ENCODE assay signal across 8 mouse cellular contexts in genomic region chr13:67525753-67526410, GRCm38 (mm10). TPM values are rescaled to one million over a fixed set of nuclear protein-coding genes. Genes with fewer than 3 reads are reported as not detected.
DNase-seq lines count a peak whose midpoint lies in the region; ATAC-seq and TF ChIP-seq lines count a peak whose summit lies in the region.

TSS of gene Gm26965 (minus strand) at chr13:67526151.
TSS of gene Zfp87 (minus strand) at chr13:67526177.

- ATAC-seq in heart, embryonic 11.5 days (replicated peaks; ENCODE audit: insufficient number of reproducible peaks, low FRiP score, low TSS enrichment): peak; percentile 99
- peak; percentile 98 for ATAC-seq in kidney, embryonic 16.5 days (ENCODE audit: low FRiP score, low TSS enrichment)

- H3K4me1 ChIP-seq in erythroblast, embryonic 14.5 days (ENCODE audit: control insufficient read depth): peaks cover 26% of the 10 kb centered on the region
- H3K4me1 ChIP-seq in heart, embryonic 11.5 days (ENCODE audit: control insufficient read depth, insufficient read depth, low read length): peaks cover 4% of the 10 kb centered on the region; the same call in 1 of the 2 replicates
- H3K4me1 ChIP-seq in kidney, embryonic 16.5 days (ENCODE audit: insufficient read depth, low read length): peaks cover 12% of the 10 kb centered on the region
- H3K4me1 ChIP-seq in liver, adult 2 months (ENCODE audit: control insufficient read depth, insufficient read depth, low read length): peaks cover 3% of the 10 kb centered on the region

- 0 out of 2 replicates have a peak, but pooled peaks have one; percentile 25 for TF ChIP-seq POLR2A in brain, embryonic 14.5 days (IDR thresholded peaks at IDR 0.05; ENCODE audit: borderline replicate concordance, extremely low read depth, insufficient read depth, insufficient read length, poor library complexity, severe bottlenecking)
- peak; percentile 42; the same call in 1 of the 2 replicates for TF ChIP-seq POLR2A in liver, adult 2 months (IDR thresholded peaks at IDR 0.05; ENCODE audit: extremely low read depth, insufficient read depth, low read length)
- TF ChIP-seq POLR2A in myocyte (IDR thresholded peaks at IDR 0.05; ENCODE audit: insufficient read length, low read depth): peak; percentile 75

- H3K4me3 ChIP-seq in C2C12 (ENCODE audit: insufficient read depth, poor library complexity, severe bottlenecking) (peak within 1 kb of the TSS; percentile 83), myocyte (peak within 1 kb of the TSS; percentile 47)
- peak within 1 kb of the TSS; percentile 98 for H3K4me3 ChIP-seq in erythroblast, embryonic 14.5 days (replicated peaks)
- peak within 1 kb of the TSS; percentile 60 for H3K4me3 ChIP-seq in heart, embryonic 11.5 days (ENCODE audit: low read depth, low read length)
- H3K4me3 ChIP-seq in kidney, embryonic 16.5 days (ENCODE audit: low read length): peak within 1 kb of the TSS; percentile 92
- H3K4me3 ChIP-seq in liver, adult 2 months (ENCODE audit: insufficient read depth, low read depth, low read length): peak within 1 kb of the TSS; percentile 91

- peak within 1 kb of the TSS; percentile 83 for H3K4me2 ChIP-seq in heart, embryonic 11.5 days
- H3K4me2 ChIP-seq in kidney, embryonic 16.5 days (replicated peaks; ENCODE audit: low read depth, low read length): peak within 1 kb of the TSS; percentile 91
- H3K4me2 ChIP-seq in myocyte (ENCODE audit: low read depth): peak within 1 kb of the TSS; percentile 72

- no peaks in the 10 kb centered on the region for H3K9me3 ChIP-seq in erythroblast, embryonic 14.5 days (ENCODE audit: control insufficient read depth, low read length)
- H3K9me3 ChIP-seq in heart, embryonic 11.5 days (replicated peaks; ENCODE audit: control insufficient read depth, low read length): no peaks in the 10 kb centered on the region
- H3K9me3 ChIP-seq in kidney, embryonic 16.5 days (ENCODE audit: low read length): no peaks in the 10 kb centered on the region

- peaks cover 34% of the 10 kb centered on the region for H3K79me3 ChIP-seq in C2C12 (ENCODE audit: low read depth)

- H3ac ChIP-seq in C2C12 (ENCODE audit: control insufficient read depth, insufficient read length, low read depth) (peak within 1 kb of the TSS; percentile 86), myocyte (ENCODE audit: control insufficient read depth, insufficient read length) (peak within 1 kb of the TSS; percentile 36)

- DNase-seq in brain, embryonic 14.5 days (ENCODE audit: low read depth): peak; percentile 98
- DNase-seq in liver, adult 2 months (ENCODE audit: extremely low read depth, low read depth, low spot score): peak; percentile 93
- DNase-seq in splenic B cell, adult 2 months (ENCODE audit: low read depth, low spot score): peak; percentile 96

- H3K36me3 ChIP-seq in C2C12 (ENCODE audit: control insufficient read depth, insufficient read depth): peaks cover 2% of the 10 kb centered on the region
- H3K36me3 ChIP-seq in erythroblast, embryonic 14.5 days (ENCODE audit: control insufficient read depth): peaks cover 3% of the 10 kb centered on the region
- no peaks in the 10 kb centered on the region for H3K36me3 ChIP-seq in heart, embryonic 11.5 days (ENCODE audit: control insufficient read depth, insufficient read depth, low read length)
- peaks cover 2% of the 10 kb centered on the region; the same call in 1 of the 2 replicates for H3K36me3 ChIP-seq in kidney, embryonic 16.5 days (ENCODE audit: insufficient read depth, low read length)
- peaks cover 2% of the 10 kb centered on the region; the same call in 1 of the 2 replicates for H3K36me3 ChIP-seq in liver, adult 2 months (ENCODE audit: control insufficient read depth, insufficient read depth, low read length)
- H3K36me3 ChIP-seq in myocyte (ENCODE audit: control insufficient read depth, insufficient read depth): peaks cover 1% of the 10 kb centered on the region
- no peaks in the 10 kb centered on the region; the same call in 1 of the 2 replicates for H3K36me3 ChIP-seq in splenic B cell, adult 2 months (ENCODE audit: control insufficient read depth, insufficient read depth, low read length, poor library complexity, severe bottlenecking)

- under 1% methylated on average over 27 of the region's 27 CpGs for WGBS in heart, embryonic 11.5 days (ENCODE audit: insufficient replicate concordance)
- under 1% methylated on average over 27 of the region's 27 CpGs for WGBS in kidney, embryonic 16.5 days
- under 1% methylated on average over 27 of the region's 27 CpGs for WGBS in liver, adult 2 months

- peak within 1 kb of the TSS; percentile 6; the same call in 1 of the 2 replicates for H3K27ac ChIP-seq in heart, embryonic 11.5 days (ENCODE audit: low read depth, low read length)
- H3K27ac ChIP-seq in kidney, embryonic 16.5 days (ENCODE audit: low read length): peak within 1 kb of the TSS; percentile 79; the same call in 1 of the 2 replicates
- H3K27ac ChIP-seq in liver, adult 2 months (replicated peaks; ENCODE audit: insufficient read depth, low read depth, low read length): peak within 1 kb of the TSS; percentile 14

- H3K27me3 ChIP-seq in C2C12 (ENCODE audit: control insufficient read depth, insufficient read depth, insufficient read length): no peaks in the 10 kb centered on the region
- H3K27me3 ChIP-seq in erythroblast, embryonic 14.5 days (ENCODE audit: control insufficient read depth): no peaks in the 10 kb centered on the region
- H3K27me3 ChIP-seq in heart, embryonic 11.5 days (ENCODE audit: control insufficient read depth, insufficient read depth, low read length): no peaks in the 10 kb centered on the region
- H3K27me3 ChIP-seq in kidney, embryonic 16.5 days (ENCODE audit: insufficient read depth, low read length): no peaks in the 10 kb centered on the region
- no peaks in the 10 kb centered on the region for H3K27me3 ChIP-seq in liver, adult 2 months (ENCODE audit: control insufficient read depth, insufficient read depth, low read length)
- H3K27me3 ChIP-seq in myocyte (ENCODE audit: control insufficient read depth, insufficient read depth, insufficient read length): no peaks in the 10 kb centered on the region
- no peaks in the 10 kb centered on the region for H3K27me3 ChIP-seq in splenic B cell, adult 2 months (ENCODE audit: control insufficient read depth, insufficient read depth, low read length, poor library complexity, severe bottlenecking)

- H3K79me2 ChIP-seq in C2C12 (ENCODE audit: control insufficient read depth, insufficient read depth) (peaks cover 35% of the 10 kb centered on the region), myocyte (ENCODE audit: control insufficient read depth, insufficient read depth) (peaks cover 29% of the 10 kb centered on the region)
- H3K79me2 ChIP-seq in liver, adult 2 months (ENCODE audit: control insufficient read depth, insufficient read depth, low read length): peaks cover 15% of the 10 kb centered on the region; the same call in 1 of the 2 replicates

- TF ChIP-seq CTCF in C2C12 (IDR thresholded peaks at IDR 0.05; ENCODE audit: control insufficient read depth, insufficient read depth, insufficient read length): no peak
- TF ChIP-seq CTCF in brain, embryonic 14.5 days (IDR thresholded peaks at IDR 0.05; ENCODE audit: borderline replicate concordance, extremely low read depth, insufficient read depth, insufficient read length): no peak
- no peak for TF ChIP-seq CTCF in liver, adult 2 months (IDR thresholded peaks at IDR 0.05; ENCODE audit: low read depth, low read length)

- peak within 1 kb of the TSS; percentile 76 for H3K9ac ChIP-seq in heart, embryonic 11.5 days (ENCODE audit: low read depth, low read length)
- peak within 1 kb of the TSS; percentile 81 for H3K9ac ChIP-seq in kidney, embryonic 16.5 days (replicated peaks; ENCODE audit: low read length)
- H3K9ac ChIP-seq in liver, adult 2 months (ENCODE audit: low read depth, low read length): peak within 1 kb of the TSS; percentile 87

TF ChIP-seq in C2C12, 6 proteins besides CTCF, POLR2A, EP300 and RAD21:
- TF ChIP-seq CEBPB (IDR thresholded peaks at IDR 0.05; ENCODE audit: low read depth) (no peak), USF1 (IDR thresholded peaks at IDR 0.05; ENCODE audit: low read depth) (no peak), FOSL1 (IDR thresholded peaks at IDR 0.05; ENCODE audit: insufficient read depth, low read length, poor library complexity, severe bottlenecking) (no peak), MAX (IDR thresholded peaks at IDR 0.05) (no peak), MYOD1 (IDR thresholded peaks at IDR 0.05; ENCODE audit: control insufficient read depth, insufficient read length, low read depth) (no peak), MYOG (IDR thresholded peaks at IDR 0.05; ENCODE audit: control insufficient read depth, extremely low read depth, insufficient read length) (no peak)

TF ChIP-seq in myocyte, 11 proteins besides CTCF, POLR2A, EP300 and RAD21:
- TF ChIP-seq MYOG (IDR thresholded peaks at IDR 0.05; ENCODE audit: control insufficient read depth in 1 of 3, insufficient read depth in 1 of 3, insufficient read length in 2 of 3, low read depth in 2 of 3) (peak in 1 of 3 experiments; percentile 5), POLR2AphosphoS2 (IDR thresholded peaks at IDR 0.05; ENCODE audit: insufficient read length, low read depth) (peak; percentile 79), USF1 (IDR thresholded peaks at IDR 0.05; ENCODE audit: low read depth) (no peak)

RNA-seq across cellular contexts. Expression of gene Gm26965, which starts in this region (rescaled TPM):
- polyA plus RNA-seq in C2C12 (2012; fragmentation: generic; extraction: Trizol): not detected
- not detected in 2 replicates for polyA plus RNA-seq in brain, embryonic 14.5 days (2012; rRNA removed)
- not detected in 2 replicates for polyA plus RNA-seq in erythroblast, embryonic 14.5 days (2012)
- not detected in 2 replicates for polyA plus RNA-seq in heart, embryonic 11.5 days (2014; fragmentation: Nextera tagmentation; extraction: Ambion mirVana)
- polyA plus RNA-seq in kidney, embryonic 16.5 days (2015; fragmentation: Nextera tagmentation; extraction: Ambion mirVana): not detected in 2 replicates
- total RNA-seq in liver, adult 2 months (2014; rRNA removed): 0.07 TPM in 1 of 2 replicates, not detected in the other
- not detected in 2 replicates for polyA plus RNA-seq in liver, adult 2 months (2012; rRNA removed)
- polyA plus RNA-seq in myocyte (2012; fragmentation: generic; extraction: Trizol): not detected

RNA-seq across cellular contexts. Expression of gene Zfp87, which starts in this region (rescaled TPM):
- polyA plus RNA-seq in C2C12 (2012; fragmentation: generic; extraction: Trizol) (13.1 TPM), myocyte (2012; fragmentation: generic; extraction: Trizol) (18.0 TPM)
- polyA plus RNA-seq in brain, embryonic 14.5 days (2012; rRNA removed): 23.7 and 25.7 TPM in 2 replicates
- 0.03 and 0.27 TPM in 2 replicates for polyA plus RNA-seq in erythroblast, embryonic 14.5 days (2012)
- 17.4 and 19.6 TPM in 2 replicates for polyA plus RNA-seq in heart, embryonic 11.5 days (2014; fragmentation: Nextera tagmentation; extraction: Ambion mirVana)
- polyA plus RNA-seq in kidney, embryonic 16.5 days (2015; fragmentation: Nextera tagmentation; extraction: Ambion mirVana): 26.1 and 28.3 TPM in 2 replicates
- total RNA-seq in liver, adult 2 months (2014; rRNA removed): 14.9 and 16.6 TPM in 2 replicates
- 7.1 and 12.3 TPM in 2 replicates for polyA plus RNA-seq in liver, adult 2 months (2012; rRNA removed)

Comparison
In these comparisons a context has a peak if more than half of its experiments do, and no peak if none do; other contexts are left out.
1. Peak in every context shown above with its lines: DNase-seq, ATAC-seq, H3K4me3 ChIP-seq and H3K27ac ChIP-seq.
2. H3K4me3 ChIP-seq: peak in every context shown above with its lines; median percentile 98 in erythroblast, embryonic 14.5 days; 92 in kidney, embryonic 16.5 days; 91 in liver, adult 2 months; 83 in C2C12; 60 in heart, embryonic 11.5 days; 47 in myocyte.
3. POLR2A ChIP-seq: peak in every context shown above with its lines; median percentile 75 in myocyte; 42 in liver, adult 2 months; 25 in brain, embryonic 14.5 days.
4. H3K27ac ChIP-seq: peak in every context shown above with its lines; median percentile 79 in kidney, embryonic 16.5 days; 14 in liver, adult 2 months; 6 in heart, embryonic 11.5 days.